Mouse (Mus musculus): ENCODE results near the gene Ss18l2. TPM values are rescaled to one million over a fixed set of nuclear protein-coding genes. Genes with fewer than 3 reads are reported as not detected.

The Ss18l2 gene
- total RNA-seq (2021) = 10 to 100 TPM; 80.2 to 85.8 TPM
- long read RNA-seq, experiment 1, transcript Ss18l2-201 (3 exons, 577 nt) = major isoform, 43 of 82 reads
- long read RNA-seq, experiment 1, transcript Ss18l2-207 (1 exons, 2,354 nt) = minor isoform, 22 of 82 reads
- long read RNA-seq, experiment 1, transcript Ss18l2-203 (2 exons, 1,175 nt) = minor isoform, 8 of 82 reads
- long read RNA-seq, experiment 1, partial matches to known transcripts = 0 of 82 reads
- long read RNA-seq, experiment 1, other reads (novel, unspliced or antisense) = 5 of 82 reads
- long read RNA-seq, experiment 2, transcript Ss18l2-207 (1 exons, 2,354 nt) = minor isoform, 24 of 63 reads
- long read RNA-seq, experiment 2, transcript Ss18l2-201 (3 exons, 577 nt) = major isoform, 29 of 63 reads
- long read RNA-seq, experiment 2, partial matches to known transcripts = 0 of 63 reads
- long read RNA-seq, experiment 2, other reads (novel, unspliced or antisense) = 4 of 63 reads

DNA sequence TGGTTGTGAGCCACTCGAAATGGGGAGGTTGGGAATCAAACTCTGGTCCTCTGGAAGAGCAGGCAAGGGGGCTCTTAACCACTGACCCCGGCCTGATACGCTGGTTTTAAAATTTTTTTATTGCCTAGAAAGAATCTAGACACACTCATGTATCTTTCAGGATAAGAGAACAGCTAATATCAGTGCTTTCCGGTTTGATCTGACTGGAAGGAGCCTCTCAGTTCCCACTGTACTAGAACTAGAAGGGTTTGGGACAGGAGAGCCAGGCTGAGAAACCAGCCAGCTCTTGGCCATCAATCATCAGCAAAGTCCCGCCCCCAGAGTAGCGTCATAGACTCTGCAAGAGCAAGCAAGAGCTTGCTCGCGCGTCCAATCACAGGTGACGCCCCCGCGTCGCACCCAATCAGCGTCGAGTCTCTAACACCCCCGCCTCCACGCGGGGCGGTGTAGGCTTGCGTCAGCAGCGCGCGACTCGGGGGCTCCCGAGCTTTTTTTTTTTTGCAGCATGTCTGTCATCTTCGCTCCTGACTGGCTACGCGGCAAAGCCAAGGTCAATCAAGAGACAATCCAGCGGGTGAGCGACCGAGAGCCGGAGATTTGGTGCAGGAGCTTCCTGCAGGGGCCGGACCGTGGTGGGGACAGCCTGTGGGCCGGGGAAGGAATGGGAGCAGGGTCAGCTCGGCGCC lies at the start of gene Ss18l2:
Ss18l2 (plus strand) TSS at position 432 of the 686 bp plus-strand sequence.
- peak; percentile 98 for DNase-seq

DNA sequence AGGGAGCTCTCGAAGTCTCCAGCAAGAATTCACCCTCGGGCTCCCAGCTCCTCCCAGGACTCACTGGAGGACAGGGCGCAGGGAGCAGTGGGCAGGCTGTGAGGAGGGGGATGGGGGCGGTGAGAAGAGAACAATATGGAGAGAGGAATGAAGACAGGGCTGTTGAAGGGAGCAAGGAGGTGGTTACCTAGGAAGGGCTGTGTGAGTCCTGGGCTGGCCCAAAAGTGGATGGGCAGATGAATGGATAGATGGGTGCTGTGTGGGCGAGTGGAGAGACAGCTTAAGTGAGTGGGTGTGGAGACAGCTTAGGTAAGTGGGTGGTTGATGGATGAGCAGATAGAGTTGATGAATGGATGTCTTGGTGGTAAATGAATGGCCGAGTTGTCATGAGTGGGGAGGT lies 46.7 kb upstream of the Ss18l2 start:
- DNase-seq = no peak

DNA sequence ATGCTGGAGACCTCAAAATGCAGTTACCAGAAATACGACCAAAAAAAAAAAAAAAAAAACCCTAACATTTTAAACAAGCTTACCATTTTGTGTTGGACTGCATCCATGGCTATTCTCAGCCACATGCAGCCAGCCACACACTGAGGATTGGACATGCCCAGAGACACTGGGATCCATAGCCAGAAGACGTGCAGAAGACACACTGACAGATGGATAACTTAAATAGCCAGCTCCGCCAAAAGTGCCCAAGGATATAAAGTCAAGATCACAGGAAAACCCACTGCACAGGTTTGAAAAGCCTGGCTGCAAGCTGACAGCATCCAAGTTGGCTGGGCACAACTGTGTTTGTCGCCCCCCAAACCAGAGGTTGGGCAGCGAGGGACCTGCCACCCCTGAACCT lies 46.0 kb upstream of the Ss18l2 start:
- no peak for DNase-seq

DNA sequence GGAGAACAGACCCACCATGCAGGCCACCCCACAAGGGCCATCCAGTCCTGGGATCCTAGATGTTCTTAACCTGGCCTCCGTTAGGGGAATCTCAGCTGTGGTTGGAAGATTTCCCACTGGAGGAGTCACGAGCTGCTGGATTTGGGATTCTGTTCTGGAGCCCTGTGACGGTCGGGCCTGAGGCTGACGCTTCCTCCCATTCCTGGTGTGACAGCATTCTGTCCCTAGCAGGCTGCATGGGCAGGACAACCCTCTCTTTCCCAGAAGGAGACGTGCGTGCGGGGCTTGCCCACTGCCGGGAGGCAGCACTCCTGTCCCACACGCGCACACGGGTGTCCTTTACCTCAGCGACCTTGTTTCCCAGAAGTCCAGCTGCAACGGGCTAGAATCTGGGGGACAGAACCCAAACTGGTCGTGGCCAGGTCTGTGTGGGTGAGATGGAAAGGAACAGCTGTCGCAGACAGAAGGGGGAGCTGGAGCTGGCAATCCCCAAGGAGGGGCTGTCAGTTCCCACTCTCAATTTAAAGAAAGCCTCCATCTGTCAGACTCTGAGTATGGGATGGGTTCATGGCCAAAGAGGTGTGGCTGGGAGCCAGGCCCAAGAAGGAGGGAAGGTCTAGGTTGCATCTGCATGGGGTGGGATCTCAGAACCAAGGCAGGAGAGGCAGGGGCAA lies 43.0 kb upstream of the Ss18l2 start:
- DNase-seq = no peak

GRCm38 (mm10) chr9:121667822-121668221 lies 42.3 kb upstream of the Ss18l2 start:
- no peak for DNase-seq

DNA sequence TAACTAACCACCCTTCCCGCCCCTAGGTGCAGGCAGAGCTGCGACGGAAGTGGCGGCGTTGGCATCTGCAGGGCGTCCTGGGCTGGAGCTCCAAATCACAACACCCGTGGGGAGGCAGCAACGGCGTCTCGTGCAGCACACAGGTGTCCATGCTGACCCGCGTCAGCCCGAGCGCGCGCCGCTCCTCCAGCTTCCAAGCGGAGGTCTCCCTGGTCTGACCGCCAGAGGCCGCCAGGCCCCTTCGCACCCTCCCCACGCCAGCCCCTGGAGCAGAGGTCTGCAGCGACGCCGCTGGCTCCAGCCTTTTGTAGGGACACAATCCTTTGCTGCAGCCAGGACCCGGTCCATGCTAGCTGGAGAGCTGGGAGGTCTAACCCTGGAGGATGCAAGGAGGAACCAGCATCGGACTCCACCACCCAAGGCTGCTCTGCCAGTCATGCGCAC lies 40.8 kb upstream of the Ss18l2 start:
- peak; percentile 72 for DNase-seq

GRCm38 (mm10) chr9:121671300-121671699 lies 38.8 kb upstream of the Ss18l2 start:
- DNase-seq = peak; percentile 41

DNA sequence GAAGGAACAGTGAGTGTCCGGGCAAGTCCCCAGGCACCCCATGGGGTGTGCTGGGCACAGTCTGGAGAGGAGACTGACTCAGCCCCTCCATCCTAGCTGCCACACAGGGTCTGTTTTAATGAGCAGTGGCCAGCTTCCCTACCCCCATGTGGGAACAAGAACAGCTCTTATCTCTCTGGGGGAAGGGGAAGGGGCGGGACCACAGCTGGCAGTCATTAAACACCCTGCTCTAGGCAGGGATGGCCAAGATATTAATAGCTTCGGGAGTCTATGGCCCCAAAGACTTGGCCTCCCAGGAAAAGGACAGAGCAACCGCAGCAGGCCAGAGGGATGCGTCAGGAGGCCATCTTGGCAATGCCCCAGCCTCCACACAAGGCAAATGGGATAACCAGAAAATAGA lies 37.8 kb upstream of the Ss18l2 start:
- peak; percentile 49 for DNase-seq

DNA sequence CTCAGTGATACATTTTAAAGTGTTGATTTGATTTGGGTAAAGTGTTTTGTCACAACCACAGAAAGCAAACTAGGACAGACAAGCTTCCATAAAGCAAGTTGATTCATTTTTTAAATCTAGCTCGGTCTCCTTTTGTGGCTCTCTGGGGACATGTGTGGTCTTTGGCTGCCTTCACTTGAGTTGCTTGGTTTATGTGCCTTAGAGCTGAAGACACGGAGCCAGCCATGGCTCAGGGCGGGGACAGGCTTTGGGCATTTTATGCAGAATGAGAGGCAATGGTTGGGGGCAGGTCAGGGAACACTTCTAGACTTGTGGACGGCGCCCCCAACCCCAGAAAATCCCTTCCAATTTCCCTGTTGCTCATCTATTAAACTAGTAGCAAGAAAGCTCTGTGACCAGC lies 36.4 kb upstream of the Ss18l2 start:
- DNase-seq = no peak

- no peak for DNase-seq
Observed at GRCm38 (mm10) chr9:121675011-121675410, 35.1 kb upstream of the Ss18l2 start.

- no peak for DNase-seq
Observed at GRCm38 (mm10) chr9:121675556-121675955, 34.6 kb upstream of the Ss18l2 start.

DNA sequence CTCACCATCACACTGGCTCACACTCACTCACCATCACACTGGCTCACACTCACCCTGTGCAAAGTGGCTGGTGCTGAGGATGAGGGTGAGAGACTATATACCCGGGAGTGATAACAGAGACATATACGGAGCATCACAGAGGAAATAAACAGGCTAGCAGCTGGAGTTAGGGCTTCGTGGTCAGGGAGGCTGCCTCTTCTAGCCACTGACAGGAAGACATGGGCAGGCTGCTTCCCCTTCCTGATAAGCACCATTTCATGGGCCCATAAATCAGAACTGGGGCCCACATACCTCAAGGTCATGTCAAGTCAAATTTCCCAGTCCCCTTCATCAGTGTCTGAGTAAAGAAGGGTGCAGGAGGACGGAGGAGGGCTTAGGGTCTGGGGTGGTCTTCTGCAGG lies 33.1 kb upstream of the Ss18l2 start:
- DNase-seq = no peak

- DNase-seq = no peak
Observed at GRCm38 (mm10) chr9:121677476-121677875, 32.7 kb upstream of the Ss18l2 start.

DNA sequence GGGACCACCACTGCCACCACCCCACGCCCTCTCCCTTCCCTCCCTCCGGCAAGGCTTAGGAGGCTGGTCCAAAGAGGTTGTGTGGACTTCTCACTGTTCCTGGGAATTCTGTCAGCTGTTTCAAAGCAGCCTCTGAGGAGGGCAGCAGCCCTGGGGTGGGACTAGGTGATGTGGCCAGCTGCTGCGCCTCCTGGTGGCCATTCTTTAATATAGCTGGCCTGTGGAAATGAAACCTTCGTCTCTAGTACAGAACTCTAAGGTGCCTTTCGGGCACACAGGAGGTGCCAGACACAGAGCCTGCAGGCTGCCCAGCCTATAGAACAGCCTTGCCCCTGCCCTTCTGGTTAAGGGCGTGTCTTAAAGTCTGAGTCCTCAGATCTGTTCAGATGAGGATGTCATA lies 30.6 kb upstream of the Ss18l2 start:
- peak; percentile 68 for DNase-seq

DNA sequence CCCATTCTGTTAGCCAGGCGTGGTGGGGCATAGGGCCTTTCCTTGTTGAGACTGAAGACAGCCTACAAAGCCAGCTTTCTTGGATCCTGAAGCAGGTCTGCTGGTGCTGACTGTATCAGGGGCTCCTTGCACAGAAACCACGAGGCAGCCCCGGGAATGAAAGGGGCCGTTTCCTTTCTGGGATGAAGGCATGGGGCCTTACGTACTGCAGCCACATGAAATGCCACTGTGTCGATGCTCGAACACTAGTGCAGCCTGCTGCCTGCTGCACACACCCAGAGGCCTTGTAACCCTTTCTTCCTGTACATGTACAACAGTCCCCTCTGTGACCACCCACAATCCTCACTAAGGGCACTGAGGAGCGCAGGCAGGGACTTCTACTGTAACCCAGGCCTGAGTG lies 28.9 kb upstream of the Ss18l2 start:
- DNase-seq = no peak

GRCm38 (mm10) chr9:121682037-121682680 lies 28.0 kb upstream of the Ss18l2 start:
- DNase-seq = no peak

- no peak for DNase-seq
Observed at GRCm38 (mm10) chr9:121684702-121685101, 25.4 kb upstream of the Ss18l2 start.

- DNase-seq = no peak
Observed at GRCm38 (mm10) chr9:121690200-121690651, 19.9 kb upstream of the Ss18l2 start.

GRCm38 (mm10) chr9:121690734-121691133 lies 19.4 kb upstream of the Ss18l2 start:
- no peak for DNase-seq

- no peak for DNase-seq
Observed at GRCm38 (mm10) chr9:121694736-121695135, 15.4 kb upstream of the Ss18l2 start.

DNA sequence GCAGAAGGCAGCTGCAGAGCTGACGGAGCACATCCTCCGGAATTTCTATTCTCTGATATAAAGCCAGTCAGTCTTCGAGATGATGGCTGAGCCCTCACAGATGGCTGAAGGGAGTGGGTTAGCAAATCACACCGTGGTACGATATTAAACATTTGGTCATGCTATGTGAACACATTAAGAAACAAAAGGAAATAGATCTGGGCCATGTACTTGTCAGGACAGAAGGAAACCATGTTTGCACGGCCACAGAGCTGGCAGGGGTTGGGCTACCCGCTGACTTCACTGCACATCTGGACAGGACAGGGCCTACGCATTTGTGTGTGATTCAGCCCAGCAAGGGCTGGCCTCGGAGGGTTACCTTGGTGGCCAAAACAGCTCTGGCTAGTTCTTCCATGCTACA lies 13.5 kb upstream of the Ss18l2 start:
- no peak for DNase-seq

Data from gastrocnemius, postnatal 10 days (tissue).